Mouse (Mus musculus): ENCODE data around the gene Lipt2.

DNA sequence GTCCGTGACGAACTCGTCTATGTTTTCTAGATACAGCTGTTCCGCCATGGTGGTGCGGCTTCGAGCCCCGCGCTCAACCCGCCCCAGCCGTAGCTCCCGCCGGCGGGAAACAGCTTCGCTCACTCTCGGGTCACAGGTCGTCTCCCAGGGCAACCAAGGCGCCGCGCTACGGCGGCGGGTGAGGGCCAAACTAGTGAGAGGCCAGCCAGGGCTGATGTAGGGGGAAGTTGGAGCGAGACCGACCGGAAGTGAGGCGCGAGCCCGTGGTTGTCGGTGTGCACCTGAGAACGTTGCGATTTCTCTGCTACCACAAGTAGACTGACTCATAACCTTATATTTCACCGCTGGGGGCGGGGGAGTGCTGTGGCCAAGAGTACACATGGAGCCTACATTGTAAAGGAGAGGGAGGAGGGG, 37.7 kb upstream of the Lipt2 start, which contains the start of gene Pold3:
- TF ChIP-seq CTCF (IDR thresholded peaks at IDR 0.05): peak; percentile 41
- peak; percentile 60; the same call in 1 of the 2 replicates for TF ChIP-seq EP300 (IDR thresholded peaks at IDR 0.05)
